In genomic region chr14:17675214-17675613, GRCm38 (mm10) we compare ENCODE assay signal across 4 mouse cellular contexts.
"Had no signal": no experiment of that assay in that cellular context is flagged by ENCODE, and none has a peak within 500 bp of the region (broad histone marks: within the 10 kb centered on the region; RNA-seq: fewer than 3 reads in every experiment).

No protein-coding gene starts in this region.

- DNase-seq: kidney, postnatal 14 days; left cerebral cortex, postnatal 4 days; lung, adult 18-20 months; right cerebral cortex, postnatal 14 days had no signal
